Comparison of ENCODE assay signal across 10 mouse cellular contexts in genomic region chrX:37074262-37074892, GRCm38 (mm10). TPM values are rescaled to one million over a fixed set of nuclear protein-coding genes. Genes with fewer than 3 reads are reported as not detected.
A peak's percentile ranks its signal among the peaks of the same experiment; 100 is the strongest.
DNase-seq lines count a peak whose midpoint lies in the region; ATAC-seq and TF ChIP-seq lines count a peak whose summit lies in the region.
"Had no signal": no experiment of that assay in that cellular context is flagged by ENCODE, and none has a peak within 500 bp of the region (broad histone marks: within the 10 kb centered on the region; RNA-seq: fewer than 3 reads in every experiment).

No protein-coding gene starts in this region.

- intact Hi-C loops in left cerebral cortex, postnatal 4 days (cut with DNase I), result no loop called here

- H3K4me2 ChIP-seq in midbrain, embryonic 13.5 days (replicated peaks), result no peak overlapping the region
- H3K4me2 ChIP-seq in embryonic facial prominence, embryonic 14.5 days (ENCODE audit: low read depth, low read length), result no peak overlapping the region
- H3K4me2 ChIP-seq in intestine, postnatal 0 days (replicated peaks; ENCODE audit: low read depth), result no peak overlapping the region
- H3K4me2 ChIP-seq in stomach, postnatal 0 days (replicated peaks; ENCODE audit: low read depth), result no peak overlapping the region

- no peak overlapping the region for H3K9ac ChIP-seq in midbrain, embryonic 13.5 days (replicated peaks)
- H3K9ac ChIP-seq in embryonic facial prominence, embryonic 14.5 days (ENCODE audit: low read depth, low read length), result no peak overlapping the region
- no peak overlapping the region for H3K9ac ChIP-seq in intestine, postnatal 0 days (ENCODE audit: low read depth, low read length)
- no peak overlapping the region for H3K9ac ChIP-seq in stomach, postnatal 0 days (ENCODE audit: low read length)

- H3K4me1 ChIP-seq in midbrain, embryonic 10.5 days, result no peaks in the 10 kb centered on the region
- H3K4me1 ChIP-seq in midbrain, embryonic 13.5 days (replicated peaks), result no peaks in the 10 kb centered on the region
- H3K4me1 ChIP-seq in bone marrow macrophage, adult 2 months (ENCODE audit: control insufficient read depth, insufficient read depth, low read length), result peaks cover under 1% of the 10 kb centered on the region; the same call in 1 of the 2 replicates
- H3K4me1 ChIP-seq in embryonic facial prominence, embryonic 14.5 days (ENCODE audit: control insufficient read depth, insufficient read depth, low read length), result no peaks in the 10 kb centered on the region
- no peaks in the 10 kb centered on the region for H3K4me1 ChIP-seq in intestine, postnatal 0 days (replicated peaks; ENCODE audit: control insufficient read depth, insufficient read depth, low read length)
- no peaks in the 10 kb centered on the region for H3K4me1 ChIP-seq in stomach, postnatal 0 days (replicated peaks; ENCODE audit: control insufficient read depth, insufficient read depth)

- ATAC-seq in midbrain, embryonic 13.5 days, result no peak
- ATAC-seq in embryonic facial prominence, embryonic 14.5 days (ENCODE audit: low read depth), result 0 out of 2 replicates have a peak, but pooled peaks have one; percentile 37
- ATAC-seq in intestine, postnatal 0 days, result no peak
- ATAC-seq in stomach, postnatal 0 days (ENCODE audit: low FRiP score, low TSS enrichment), result no peak

- WGBS in midbrain, embryonic 10.5 days, result 44% methylated on average over 9 of the region's 9 CpGs
- 38% methylated on average over 9 of the region's 9 CpGs for WGBS in midbrain, embryonic 13.5 days
- WGBS in embryonic facial prominence, embryonic 14.5 days, result 34% methylated on average over 9 of the region's 9 CpGs
- 42% methylated on average over 9 of the region's 9 CpGs for WGBS in intestine, postnatal 0 days
- 41% methylated on average over 9 of the region's 9 CpGs for WGBS in stomach, postnatal 0 days

- DNase-seq in midbrain, embryonic 10.5 days (ENCODE audit: low spot score), result peak; percentile 47
- peak; percentile 32 for DNase-seq in embryonic facial prominence, embryonic 14.5 days (ENCODE audit: low spot score)
- DNase-seq in left cerebral cortex, postnatal 4 days, result peak; percentile 40
- peak; percentile 55 to 61 for DNase-seq in natural killer cell, adult 2 months (ENCODE audit: low spot score in 2 of 2)
- peak; percentile 55 for DNase-seq in stomach, postnatal 0 days (ENCODE audit: low spot score)

- H3K9me3 ChIP-seq in midbrain, embryonic 10.5 days (replicated peaks), result no peaks in the 10 kb centered on the region
- H3K9me3 ChIP-seq in midbrain, embryonic 13.5 days, result no peaks in the 10 kb centered on the region
- H3K9me3 ChIP-seq in embryonic facial prominence, embryonic 14.5 days (ENCODE audit: control insufficient read depth, low read length), result no peaks in the 10 kb centered on the region
- no peaks in the 10 kb centered on the region for H3K9me3 ChIP-seq in intestine, postnatal 0 days (ENCODE audit: control insufficient read depth)
- H3K9me3 ChIP-seq in stomach, postnatal 0 days (ENCODE audit: control insufficient read depth, low read length), result no peaks in the 10 kb centered on the region

- no peak for TF ChIP-seq EP300 in stomach, postnatal 0 days (optimal IDR thresholded peaks at IDR 0.05)

- no peaks in the 10 kb centered on the region for H3K36me3 ChIP-seq in midbrain, embryonic 10.5 days
- no peaks in the 10 kb centered on the region for H3K36me3 ChIP-seq in midbrain, embryonic 13.5 days
- H3K36me3 ChIP-seq in embryonic facial prominence, embryonic 14.5 days (ENCODE audit: control insufficient read depth, insufficient read depth, low read length), result no peaks in the 10 kb centered on the region
- no peaks in the 10 kb centered on the region for H3K36me3 ChIP-seq in intestine, postnatal 0 days (ENCODE audit: control insufficient read depth, insufficient read depth)
- no peaks in the 10 kb centered on the region for H3K36me3 ChIP-seq in stomach, postnatal 0 days (ENCODE audit: control insufficient read depth, insufficient read depth, low read length)

- no peaks in the 10 kb centered on the region for H3K27me3 ChIP-seq in midbrain, embryonic 10.5 days (ENCODE audit: low read depth, poor library complexity, severe bottlenecking)
- H3K27me3 ChIP-seq in midbrain, embryonic 13.5 days, result no peaks in the 10 kb centered on the region
- H3K27me3 ChIP-seq in embryonic facial prominence, embryonic 14.5 days (replicated peaks; ENCODE audit: control insufficient read depth, insufficient read depth, low read length), result no peaks in the 10 kb centered on the region
- H3K27me3 ChIP-seq in intestine, postnatal 0 days (replicated peaks; ENCODE audit: control insufficient read depth, insufficient read depth, low read length), result no peaks in the 10 kb centered on the region
- no peaks in the 10 kb centered on the region for H3K27me3 ChIP-seq in stomach, postnatal 0 days (ENCODE audit: control insufficient read depth, insufficient read depth, low read length)

- no peak overlapping the region for H3K27ac ChIP-seq in midbrain, embryonic 10.5 days (replicated peaks)
- no peak overlapping the region for H3K27ac ChIP-seq in midbrain, embryonic 13.5 days
- no peak overlapping the region for H3K27ac ChIP-seq in bone marrow macrophage, adult 2 months (ENCODE audit: insufficient read depth, low read depth, low read length)
- H3K27ac ChIP-seq in embryonic facial prominence, embryonic 14.5 days (replicated peaks; ENCODE audit: low read depth, low read length), result no peak overlapping the region
- H3K27ac ChIP-seq in intestine, postnatal 0 days (ENCODE audit: low read depth, low read length), result no peak overlapping the region
- no peak overlapping the region for H3K27ac ChIP-seq in stomach, postnatal 0 days (replicated peaks)
- H3K27ac ChIP-seq: macrophage had no signal

- TF ChIP-seq POLR2A in bone marrow macrophage, adult 2 months (IDR thresholded peaks at IDR 0.05; ENCODE audit: borderline replicate concordance, low read depth, low read length), result no peak

- H3K4me3 ChIP-seq in midbrain, embryonic 10.5 days, result no peak overlapping the region
- no peak overlapping the region for H3K4me3 ChIP-seq in midbrain, embryonic 13.5 days (replicated peaks)
- H3K4me3 ChIP-seq in bone marrow macrophage, adult 2 months (ENCODE audit: insufficient read depth, low read length), result no peak overlapping the region
- no peak overlapping the region for H3K4me3 ChIP-seq in embryonic facial prominence, embryonic 14.5 days (ENCODE audit: low read depth, low read length)
- no peak overlapping the region for H3K4me3 ChIP-seq in intestine, postnatal 0 days (ENCODE audit: low read depth, low read length)
- H3K4me3 ChIP-seq in stomach, postnatal 0 days (ENCODE audit: low read depth, low read length), result no peak overlapping the region
- H3K4me3 ChIP-seq: erythroblast, embryonic 14.5 days had no signal

- peak; percentile 61 for TF ChIP-seq CTCF in bone marrow macrophage, adult 2 months (IDR thresholded peaks at IDR 0.05; ENCODE audit: low read depth, low read length)
- peak; percentile 80 for TF ChIP-seq CTCF in intestine, postnatal 0 days (IDR thresholded peaks at IDR 0.05; ENCODE audit: low read depth)
- TF ChIP-seq CTCF in stomach, postnatal 0 days (IDR thresholded peaks at IDR 0.05; ENCODE audit: low read depth), result peak; percentile 82

RNA-seq across cellular contexts. Expression of gene Rpl39, which starts 10.8 kb away (rescaled TPM):
- 366 and 467 TPM in 2 replicates for polyA plus RNA-seq in midbrain, embryonic 10.5 days (2016; fragmentation: Nextera tagmentation; extraction: Ambion mirVana)
- polyA plus RNA-seq in midbrain, embryonic 13.5 days (2015; fragmentation: Nextera tagmentation; extraction: Ambion mirVana), result 354 and 378 TPM in 2 replicates
- polyA plus RNA-seq in bone marrow macrophage, adult 2 months (2012; ENCODE audit: insufficient read depth, insufficient read length, missing spikeins), result 1,242 and 1,471 TPM in 2 replicates
- 616 and 763 TPM in 2 replicates for polyA plus RNA-seq in embryonic facial prominence, embryonic 14.5 days (2014; fragmentation: Nextera tagmentation; extraction: Ambion mirVana)
- polyA plus RNA-seq in intestine, postnatal 0 days (2015; fragmentation: Nextera tagmentation; extraction: Ambion mirVana), result 425 and 450 TPM in 2 replicates
- 100 to 1,000 TPM; 500 to 550 TPM for total RNA-seq in left cerebral cortex, postnatal 4 days (2021)
- polyA plus RNA-seq in stomach, postnatal 0 days (2015; fragmentation: Nextera tagmentation; extraction: Ambion mirVana), result 654 and 734 TPM in 2 replicates

RNA-seq across cellular contexts. Expression of gene Sowahd, which starts 25.7 kb away (rescaled TPM):
- polyA plus RNA-seq in midbrain, embryonic 10.5 days (2016; fragmentation: Nextera tagmentation; extraction: Ambion mirVana), result not detected in 2 replicates
- not detected in 2 replicates for polyA plus RNA-seq in midbrain, embryonic 13.5 days (2015; fragmentation: Nextera tagmentation; extraction: Ambion mirVana)
- not detected in 2 replicates for polyA plus RNA-seq in bone marrow macrophage, adult 2 months (2012; ENCODE audit: insufficient read depth, insufficient read length, missing spikeins)
- polyA plus RNA-seq in embryonic facial prominence, embryonic 14.5 days (2014; fragmentation: Nextera tagmentation; extraction: Ambion mirVana), result 0.30 and 0.35 TPM in 2 replicates
- polyA plus RNA-seq in intestine, postnatal 0 days (2015; fragmentation: Nextera tagmentation; extraction: Ambion mirVana), result not detected in 2 replicates
- not detected for total RNA-seq in left cerebral cortex, postnatal 4 days (2021)
- polyA plus RNA-seq in stomach, postnatal 0 days (2015; fragmentation: Nextera tagmentation; extraction: Ambion mirVana), result 0.16 and 0.21 TPM in 2 replicates
- polyA plus RNA-seq: erythroblast, embryonic 14.5 days; macrophage had no signal

RNA-seq across cellular contexts. Expression of gene Upf3b, which starts 35.7 kb away (rescaled TPM):
- polyA plus RNA-seq in midbrain, embryonic 10.5 days (2016; fragmentation: Nextera tagmentation; extraction: Ambion mirVana), result 19.3 and 20.8 TPM in 2 replicates
- 35.8 and 37.2 TPM in 2 replicates for polyA plus RNA-seq in midbrain, embryonic 13.5 days (2015; fragmentation: Nextera tagmentation; extraction: Ambion mirVana)
- 27.6 and 35.0 TPM in 2 replicates for polyA plus RNA-seq in bone marrow macrophage, adult 2 months (2012; ENCODE audit: insufficient read depth, insufficient read length, missing spikeins)
- polyA plus RNA-seq in embryonic facial prominence, embryonic 14.5 days (2014; fragmentation: Nextera tagmentation; extraction: Ambion mirVana), result 12.2 and 13.4 TPM in 2 replicates
- polyA plus RNA-seq in intestine, postnatal 0 days (2015; fragmentation: Nextera tagmentation; extraction: Ambion mirVana), result 9.6 and 11.4 TPM in 2 replicates
- total RNA-seq in left cerebral cortex, postnatal 4 days (2021), result 10 to 100 TPM; 23.2 to 27.6 TPM
- polyA plus RNA-seq in stomach, postnatal 0 days (2015; fragmentation: Nextera tagmentation; extraction: Ambion mirVana), result 9.1 and 9.2 TPM in 2 replicates

RNA-seq across cellular contexts. Expression of gene Nkap, which starts 52.2 kb away (rescaled TPM):
- polyA plus RNA-seq in midbrain, embryonic 10.5 days (2016; fragmentation: Nextera tagmentation; extraction: Ambion mirVana), result 19.8 and 20.7 TPM in 2 replicates
- polyA plus RNA-seq in midbrain, embryonic 13.5 days (2015; fragmentation: Nextera tagmentation; extraction: Ambion mirVana), result 23.7 and 26.3 TPM in 2 replicates
- polyA plus RNA-seq in bone marrow macrophage, adult 2 months (2012; ENCODE audit: insufficient read depth, insufficient read length, missing spikeins), result 14.4 and 19.5 TPM in 2 replicates
- polyA plus RNA-seq in embryonic facial prominence, embryonic 14.5 days (2014; fragmentation: Nextera tagmentation; extraction: Ambion mirVana), result 12.6 and 13.2 TPM in 2 replicates
- polyA plus RNA-seq in intestine, postnatal 0 days (2015; fragmentation: Nextera tagmentation; extraction: Ambion mirVana), result 9.1 and 11.6 TPM in 2 replicates
- 10 to 100 TPM; 19.8 to 25.8 TPM for total RNA-seq in left cerebral cortex, postnatal 4 days (2021)
- polyA plus RNA-seq in stomach, postnatal 0 days (2015; fragmentation: Nextera tagmentation; extraction: Ambion mirVana), result 6.9 and 7.5 TPM in 2 replicates
